Mouse (Mus musculus) left cerebral cortex, postnatal 36 days (tissue): ENCODE results near the gene Sesn1. TPM values are rescaled to one million over a fixed set of nuclear protein-coding genes. Genes with fewer than 3 reads are reported as not detected.

Experiments
- DNase-seq, 2 experiments: peaks; one replicate each; pipeline ENCODE4 v3.0.0; 2021 to 2022; ENCODE audit warnings: low spot score in 2 of 2, mixed read lengths in 1 of 2
- intact Hi-C: fragments of 180-260 bp; cut with DNase I; formaldehyde crosslinking; loops from one replicate; pipeline ENCODE4 v1.15.1; 2025
- total RNA-seq, 2 experiments: library from RNA; stranded (reverse); gene quantifications; 2 replicates each; pipeline ENCODE4 v1.2.3; 2021

Gene Sesn1
- total RNA-seq, 2 experiments from 2014 or later = 49.6 to 52.7 TPM

DNA sequence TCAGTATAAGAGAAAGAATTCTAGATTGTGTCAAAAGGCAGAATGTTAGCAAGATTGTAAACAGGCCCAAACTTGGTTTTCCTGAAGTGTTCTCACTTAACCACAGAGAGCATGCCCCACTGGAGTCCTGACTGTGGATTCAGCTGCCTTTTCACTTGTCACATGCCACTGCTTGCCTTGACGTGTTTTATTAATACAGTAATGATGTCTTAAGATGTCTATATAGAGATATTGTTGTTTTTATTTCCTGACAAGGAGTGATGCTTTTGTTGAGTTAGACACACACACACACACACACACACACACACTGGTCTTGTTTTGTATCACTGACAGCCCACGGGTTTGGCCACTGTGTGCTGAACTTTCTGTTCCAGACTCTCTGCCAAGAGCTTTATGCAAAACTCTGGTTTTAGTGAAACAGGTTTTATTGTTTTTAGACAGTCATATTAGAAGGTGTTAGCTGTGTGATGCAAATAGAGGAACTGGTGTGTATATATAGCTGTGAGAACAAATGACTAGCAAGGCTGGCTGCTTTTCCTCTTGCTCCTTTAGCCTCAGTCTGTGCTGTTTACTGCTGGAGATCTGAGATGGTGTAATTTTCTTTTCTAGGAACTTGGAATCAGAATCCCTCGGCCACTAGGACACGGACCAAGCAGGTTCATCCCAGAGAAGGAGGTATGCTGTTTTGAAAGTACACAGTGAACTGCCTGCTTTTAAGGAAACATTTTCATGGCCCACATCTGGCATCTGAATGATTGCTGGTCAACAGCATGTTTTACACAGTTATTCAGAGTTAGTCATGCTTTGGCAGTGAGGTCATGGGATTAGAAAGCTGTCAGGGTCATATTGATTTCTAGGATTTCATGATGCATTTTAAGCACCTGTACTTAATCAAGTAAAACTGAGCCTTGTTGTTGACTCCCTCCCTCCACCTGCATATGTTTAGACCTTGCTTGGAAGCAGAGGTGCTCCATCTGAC, 84.0 kb downstream of the Sesn1 start:
- DNase-seq = peak in 1 of 2 experiments; percentile 51
- intact Hi-C loops = no loop called here

DNA sequence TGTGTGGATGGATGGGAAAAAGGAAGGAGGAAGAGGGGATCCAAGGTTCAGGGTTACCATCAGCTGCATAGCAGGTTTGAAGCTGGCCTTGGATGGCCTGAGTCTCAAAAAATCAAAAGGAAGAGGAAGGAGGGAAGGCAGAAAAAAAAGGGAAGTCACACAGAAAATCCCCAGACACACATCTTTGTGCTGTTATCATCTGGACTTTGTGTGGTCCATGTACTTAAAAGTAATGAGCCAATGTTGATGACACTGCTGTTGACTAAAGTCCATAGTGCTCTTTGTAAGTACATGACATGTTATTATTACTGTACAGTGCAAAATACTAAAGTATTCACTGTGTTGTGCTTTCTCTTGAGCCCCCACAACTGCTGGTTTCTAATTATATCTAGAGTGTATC, 86.7 kb downstream of the Sesn1 start:
- intact Hi-C loops = no loop called here
- DNase-seq = no peak

DNA sequence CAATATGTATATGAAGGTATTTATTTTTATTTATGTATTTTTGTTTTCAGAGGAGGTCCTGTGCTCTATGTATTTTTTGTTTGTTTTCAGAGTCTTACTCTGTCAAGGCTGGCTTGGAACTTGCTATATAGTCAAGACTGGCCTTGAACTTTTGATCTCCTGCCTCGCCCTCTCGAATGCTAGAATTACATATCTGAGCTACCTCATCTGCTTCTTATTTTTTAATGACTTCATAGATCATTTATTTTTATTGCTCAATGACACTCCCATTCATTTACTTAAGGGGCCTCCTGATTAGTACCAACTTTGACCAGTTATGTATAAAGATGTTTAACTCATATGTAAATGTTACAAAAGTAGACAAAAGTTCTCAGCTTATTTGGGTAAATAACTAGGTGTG, 87.1 kb downstream of the Sesn1 start:
- DNase-seq = no peak
- intact Hi-C loops = no loop called here

DNA sequence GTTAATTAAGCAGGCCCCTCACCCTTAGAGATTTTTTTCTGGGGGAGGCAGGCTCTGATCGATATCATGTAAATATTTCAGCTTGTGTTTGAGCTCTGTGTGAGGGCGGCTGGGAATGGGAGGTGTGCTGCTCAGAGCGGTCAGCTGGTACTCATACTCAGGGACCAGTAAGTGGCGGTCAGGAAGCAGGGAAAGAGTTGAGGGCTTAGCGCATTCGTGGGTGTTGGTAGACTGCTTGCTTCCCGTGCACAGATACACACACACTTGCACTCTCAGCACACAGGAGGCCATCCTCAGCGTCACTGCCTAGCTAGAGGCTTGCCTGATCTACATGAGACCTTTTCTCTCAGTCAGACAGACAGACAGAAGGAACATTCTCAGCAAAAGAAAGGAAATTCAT, 91.7 kb downstream of the Sesn1 start:
- DNase-seq = no peak
- intact Hi-C loops = no loop called here

DNA sequence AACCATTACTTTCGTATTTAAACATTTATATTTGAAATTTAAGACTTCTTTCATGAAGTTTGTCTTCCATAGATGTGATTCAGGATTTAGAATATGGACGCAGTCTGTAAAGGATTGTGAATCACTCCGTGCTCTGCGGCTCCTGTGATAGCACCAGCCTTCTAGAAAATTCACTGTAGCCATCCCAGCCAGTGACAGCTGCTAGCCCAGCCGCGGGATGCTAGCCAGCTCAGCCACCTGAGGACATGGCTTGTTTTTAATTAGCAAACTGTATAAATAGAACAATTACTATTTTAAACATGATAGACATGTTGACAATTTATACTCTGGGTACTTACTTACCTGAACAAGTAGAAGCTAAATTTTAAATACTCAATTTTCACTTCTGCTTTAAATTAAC, 92.1 kb downstream of the Sesn1 start:
- intact Hi-C loops = no loop called here
- DNase-seq = no peak

DNA sequence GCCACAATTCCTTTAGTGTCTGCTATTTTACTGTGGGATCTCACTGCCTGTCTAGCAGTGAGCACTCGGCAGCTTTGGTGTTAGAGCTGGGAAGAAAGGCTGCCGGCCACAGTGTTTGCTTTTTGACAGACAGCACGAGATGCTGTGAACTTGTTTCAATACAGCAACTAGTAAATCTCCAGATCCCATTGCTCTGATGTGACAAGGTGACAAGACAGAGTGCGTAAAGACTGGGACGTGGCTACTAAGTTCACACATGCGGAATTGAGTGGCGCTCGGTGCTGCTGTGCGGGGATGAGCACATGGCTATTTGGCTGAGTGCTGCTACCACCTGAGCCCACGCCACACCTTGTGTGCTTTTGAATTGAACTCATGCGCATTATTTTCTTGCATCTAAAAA, 97.7 kb downstream of the Sesn1 start:
- intact Hi-C loops = no loop called here
- DNase-seq = no peak

DNA sequence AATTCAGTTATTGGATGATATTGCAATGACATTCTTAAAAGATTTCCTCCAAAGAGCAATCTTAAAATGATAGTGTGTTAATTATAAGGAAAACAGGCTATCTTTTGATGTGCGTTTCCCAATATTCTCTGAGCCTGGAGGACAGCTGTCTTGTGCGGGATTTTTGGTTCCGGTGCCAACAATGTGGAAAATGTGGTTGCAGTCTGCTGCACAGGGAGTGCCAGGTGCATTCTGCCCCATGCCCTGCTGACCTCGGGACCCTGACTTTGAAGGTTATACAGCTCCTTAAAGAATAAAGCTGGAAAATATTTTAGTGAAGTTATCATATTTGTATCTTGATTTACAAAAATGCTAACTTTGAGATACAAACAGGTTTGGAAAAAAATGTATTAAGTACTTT, 98.2 kb downstream of the Sesn1 start:
- intact Hi-C loops = no loop called here
- no peak for DNase-seq

DNA sequence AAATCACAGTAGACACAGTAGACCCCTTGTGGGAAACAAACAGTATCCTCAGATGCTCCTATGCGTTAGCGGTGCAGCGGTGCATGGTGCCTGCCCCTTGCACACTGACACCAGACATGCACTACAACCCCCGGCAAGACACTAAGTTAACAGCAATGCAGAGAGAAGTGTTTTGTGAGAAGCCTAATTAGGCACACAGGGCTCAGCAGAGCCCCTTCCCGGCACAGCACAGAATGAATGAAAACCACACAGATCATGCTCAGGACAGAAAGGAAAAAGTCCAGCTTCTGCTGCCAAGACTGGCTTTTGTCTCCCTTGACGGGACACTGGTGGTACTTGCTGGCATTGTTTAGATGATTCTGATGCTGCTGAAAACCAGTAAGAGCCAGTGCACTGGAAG, 99.2 kb downstream of the Sesn1 start:
- intact Hi-C loops = no loop called here
- DNase-seq = no peak

DNA sequence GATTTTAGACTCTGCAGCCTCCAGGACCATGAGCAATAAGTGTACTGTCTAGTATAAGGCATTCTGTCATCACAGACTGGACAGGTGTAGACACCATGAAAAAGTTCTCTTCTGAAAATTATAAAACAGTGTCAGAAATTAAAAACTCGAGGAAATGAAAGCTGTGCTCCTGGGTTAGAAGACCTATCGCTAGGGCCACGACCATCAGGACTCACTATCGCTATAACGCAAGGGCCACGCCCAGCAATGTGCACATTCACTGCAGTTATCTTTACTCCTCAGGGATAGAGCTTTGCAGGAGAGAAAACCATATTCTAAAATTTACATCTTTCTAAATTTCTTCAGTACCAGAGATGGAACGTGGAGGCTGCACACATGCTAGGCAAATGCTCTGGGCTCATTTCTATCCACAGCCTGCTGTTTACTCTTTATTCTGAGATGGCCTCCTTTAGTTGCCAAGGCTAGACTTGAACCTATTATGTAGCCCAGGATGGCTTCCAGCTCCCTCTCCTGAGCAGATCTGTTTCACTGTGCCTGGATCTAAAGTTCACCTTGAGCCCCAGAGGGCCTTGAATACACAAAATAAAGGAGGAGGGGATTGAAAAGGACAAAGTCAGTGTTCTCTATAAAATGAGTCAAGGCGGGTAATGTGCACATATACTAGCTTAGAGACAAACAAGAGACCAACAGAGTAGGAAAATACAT, 102.7 kb downstream of the Sesn1 start:
- intact Hi-C loops = no loop called here
- DNase-seq = no peak

DNA sequence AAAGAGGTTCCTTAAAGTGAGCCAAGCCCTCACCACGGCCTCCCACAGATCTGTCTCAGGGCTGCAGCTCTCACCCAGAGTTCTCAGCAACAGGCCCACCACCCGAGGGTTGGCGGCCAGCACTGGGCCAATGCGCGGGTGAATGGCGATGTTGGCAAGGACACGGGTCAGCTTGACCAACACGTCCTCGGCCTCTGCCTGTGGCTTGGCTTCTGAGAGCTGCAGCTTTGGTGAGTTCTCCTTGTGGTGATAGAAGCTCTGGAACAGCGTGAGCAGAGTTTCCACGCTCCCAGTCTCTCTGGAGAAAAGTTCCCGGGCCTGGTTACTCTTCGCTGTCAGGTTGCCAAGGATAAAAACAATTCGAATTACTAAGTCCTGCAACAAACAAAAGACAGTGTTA, 117.0 kb downstream of the Sesn1 start:
- intact Hi-C loops = no loop called here
- DNase-seq = no peak

DNA sequence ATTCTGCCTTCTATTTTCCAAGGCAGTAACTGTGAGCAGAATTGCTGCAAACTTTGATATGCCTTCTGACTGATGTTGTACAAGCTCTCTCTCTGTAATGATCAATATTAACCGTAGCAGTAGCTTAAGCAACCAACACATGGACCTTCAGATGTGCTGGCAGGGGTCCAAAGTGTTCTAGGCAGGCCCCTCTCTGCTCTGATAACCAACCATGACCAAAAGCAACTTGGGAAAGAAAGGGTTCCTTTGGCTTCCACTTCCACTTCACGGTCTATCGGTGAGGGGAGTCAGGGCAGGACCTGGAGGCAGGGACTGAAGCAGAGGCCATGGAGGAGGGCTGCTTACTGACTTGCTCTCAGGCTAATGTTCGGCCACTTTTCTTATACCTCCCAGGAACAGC, 121.2 kb downstream of the Sesn1 start:
- intact Hi-C loops = loop anchor here (5.0 kb wide), 2 partner anchors 44 to 51 kb away; no protein-coding TSS in a partner anchor
- no peak for DNase-seq

DNA sequence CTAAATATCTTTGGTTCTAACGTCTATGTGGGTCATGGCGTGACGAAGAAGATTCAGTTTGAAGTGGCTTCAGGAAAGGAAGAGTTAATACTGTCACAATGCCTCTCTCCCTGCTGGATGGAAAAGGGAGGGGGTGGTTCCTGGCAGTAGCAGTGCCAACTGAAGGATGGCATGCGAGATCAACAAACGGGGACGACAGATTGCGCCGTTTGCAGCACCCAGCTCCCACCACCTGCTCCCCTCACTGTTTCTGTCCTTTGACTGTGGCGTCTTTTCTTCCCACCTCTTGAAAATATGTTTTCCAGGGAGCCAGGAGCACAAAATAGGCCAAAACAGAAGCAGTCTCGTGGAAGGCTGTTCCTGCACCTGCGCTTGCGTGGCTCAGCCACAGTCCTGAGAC, 122.2 kb downstream of the Sesn1 start:
- DNase-seq = peak; percentile 81 to 87
- intact Hi-C loops = loop anchor here (1.0 to 5.0 kb wide), 3 partner anchors 45 to 111 kb away; no protein-coding TSS in a partner anchor

DNA sequence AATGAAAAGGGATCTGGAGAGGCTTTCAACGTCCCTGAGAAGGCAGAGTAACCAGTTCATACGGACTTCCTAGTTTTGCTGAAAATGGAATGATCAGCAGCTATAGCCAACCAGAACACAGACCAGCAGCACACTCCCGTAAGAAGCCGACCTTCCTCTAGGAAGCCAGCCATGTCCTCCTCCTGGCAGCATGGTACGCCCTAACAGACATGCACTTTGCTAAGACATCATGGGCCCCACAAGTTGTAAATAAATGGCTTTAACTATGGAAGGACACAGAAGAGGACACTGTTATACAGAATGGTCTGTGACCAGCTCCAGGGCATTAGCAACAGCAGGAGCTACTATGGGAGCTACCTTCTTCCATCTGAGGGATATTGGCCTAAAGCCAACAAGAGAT, 123.2 kb downstream of the Sesn1 start:
- intact Hi-C loops = loop anchor here (1.0 to 5.0 kb wide), 4 partner anchors 46 to 110 kb away; no protein-coding TSS in a partner anchor
- DNase-seq = no peak

DNA sequence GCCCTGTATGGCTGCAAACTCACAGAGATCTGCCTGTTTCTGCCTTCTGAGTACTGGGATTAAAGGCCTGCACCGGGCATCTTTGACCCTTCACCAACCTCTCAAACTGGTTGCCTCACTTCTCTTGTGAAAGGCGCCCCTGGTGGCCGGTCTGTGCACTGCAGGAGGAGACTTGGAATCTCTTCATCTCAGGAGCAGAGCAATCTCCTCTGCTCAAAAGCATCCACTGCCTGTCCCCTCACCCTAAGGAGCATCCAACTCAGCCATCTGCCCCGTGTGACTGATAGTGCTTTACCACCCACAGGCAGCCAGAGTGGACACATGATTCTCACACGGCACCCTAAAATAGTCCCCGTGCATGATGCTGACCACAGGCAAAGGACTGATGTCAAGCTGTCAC, 123.8 kb downstream of the Sesn1 start:
- DNase-seq = peak in 1 of 2 experiments; percentile 39
- intact Hi-C loops = loop anchor here (1.0 to 5.0 kb wide), 3 partner anchors 46 to 99 kb away; no protein-coding TSS in a partner anchor

DNA sequence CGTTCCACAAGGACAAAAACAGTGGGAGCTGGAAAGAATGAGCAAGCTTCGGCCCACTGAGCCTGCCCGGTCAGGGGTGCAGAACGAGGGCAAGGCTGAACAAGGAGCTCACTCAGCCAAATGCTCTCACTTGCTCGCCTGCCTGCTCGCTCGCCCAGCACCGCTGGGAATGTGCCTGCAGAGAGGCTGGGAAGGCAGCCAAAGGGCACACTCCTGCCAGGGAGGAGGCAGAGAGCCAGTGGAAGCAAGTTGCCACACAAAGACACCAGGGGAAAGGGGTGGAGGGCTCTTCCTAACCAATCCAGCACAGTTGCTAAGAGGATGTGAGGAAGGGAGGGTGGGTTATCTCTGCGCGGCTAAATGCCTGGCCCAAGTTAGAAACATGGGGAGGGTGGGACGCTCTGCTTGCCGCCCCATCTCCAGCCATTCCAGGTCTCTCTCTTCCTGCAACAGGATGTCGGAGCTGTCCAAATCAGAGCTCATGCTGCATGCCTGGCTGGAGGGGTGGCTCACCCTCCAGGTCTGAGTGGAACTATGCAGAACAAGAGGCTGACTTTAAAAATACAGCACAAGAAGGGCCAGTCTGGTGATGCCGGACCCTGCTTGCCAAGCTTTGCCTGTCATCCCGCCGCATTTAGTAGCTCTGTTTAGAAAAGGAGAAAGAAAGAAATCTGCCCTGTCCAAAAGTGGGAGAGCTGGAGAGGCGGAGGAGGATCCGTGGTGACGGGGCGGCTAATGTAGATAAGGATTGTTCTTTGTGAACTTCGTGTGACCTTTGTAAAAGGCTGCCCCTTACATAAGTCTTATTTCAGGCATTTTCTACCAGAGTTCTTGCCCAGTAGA, 125.1 kb downstream of the Sesn1 start:
- DNase-seq = peak; percentile 79 to 84
- intact Hi-C loops = loop anchor here (5.0 kb wide), 3 partner anchors 47 to 113 kb away; no protein-coding TSS in a partner anchor

DNA sequence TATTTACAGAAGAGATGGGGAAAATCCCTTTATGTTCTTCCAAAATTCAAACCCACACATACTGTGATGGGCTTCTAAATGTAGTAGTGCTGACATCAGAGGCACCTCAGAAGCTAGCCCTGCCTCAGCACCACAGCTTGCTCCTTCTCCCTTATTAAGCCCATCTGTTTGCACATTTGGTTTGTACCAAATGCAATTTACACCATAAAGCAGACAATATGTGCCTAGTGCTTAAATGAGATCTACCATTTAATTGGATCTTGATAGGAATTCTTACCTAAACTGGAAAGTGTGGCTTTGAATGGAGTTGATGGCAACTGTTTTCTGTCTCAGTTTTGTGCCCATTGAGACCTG, 125.7 kb downstream of the Sesn1 start:
- peak; percentile 36 to 39 for DNase-seq

DNA sequence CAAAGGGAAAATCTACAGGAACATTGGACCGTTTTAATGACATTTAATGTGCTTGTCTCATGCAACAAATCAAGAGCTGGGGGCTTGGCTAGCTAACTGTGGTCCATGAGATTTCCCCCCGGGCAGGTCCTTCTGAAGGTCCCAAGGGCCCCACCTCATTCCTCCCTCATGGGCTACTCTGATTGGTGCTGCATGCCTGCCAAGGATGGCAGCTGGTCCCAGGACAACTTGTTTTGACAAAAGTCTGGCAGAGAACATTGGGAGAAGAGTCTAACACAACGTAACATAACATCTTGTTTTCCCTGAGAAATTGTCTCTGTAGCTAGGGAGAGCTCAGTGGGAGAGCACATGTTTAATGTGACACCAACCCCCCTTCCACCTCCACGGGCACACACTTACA, 126.4 kb downstream of the Sesn1 start:
- intact Hi-C loops = loop anchor here (5.0 kb wide), 1 partner anchor 114 kb away; no protein-coding TSS in a partner anchor
- no peak for DNase-seq

More for the DNA sequence above, 125.7 kb downstream of the Sesn1 start:
- intact Hi-C loops = loop anchor here (5.0 kb wide), 1 partner anchor 113 kb away; no protein-coding TSS in a partner anchor

DNA sequence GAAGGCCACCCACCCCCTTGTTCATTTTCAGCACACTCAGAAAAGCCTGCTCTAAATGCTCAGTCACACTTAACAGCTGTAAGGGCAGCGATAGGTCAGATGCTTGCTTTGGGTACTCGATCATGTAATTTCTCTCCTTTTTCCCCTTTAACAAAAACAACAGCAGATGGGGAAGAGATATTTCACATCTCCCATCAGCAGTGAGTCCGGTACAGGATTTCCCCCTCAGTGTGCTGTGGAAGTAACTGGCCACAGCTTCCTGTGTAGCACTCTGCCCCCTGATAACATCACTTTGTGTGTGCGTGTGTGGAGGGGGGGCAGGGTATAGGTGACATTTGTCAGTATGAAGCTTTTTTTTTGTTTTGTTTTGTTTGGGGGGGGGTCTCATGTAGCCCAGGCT, 127.4 kb downstream of the Sesn1 start:
- DNase-seq = no peak
- intact Hi-C loops = loop anchor here (5.0 kb wide), 1 partner anchor 115 kb away; no protein-coding TSS in a partner anchor

DNA sequence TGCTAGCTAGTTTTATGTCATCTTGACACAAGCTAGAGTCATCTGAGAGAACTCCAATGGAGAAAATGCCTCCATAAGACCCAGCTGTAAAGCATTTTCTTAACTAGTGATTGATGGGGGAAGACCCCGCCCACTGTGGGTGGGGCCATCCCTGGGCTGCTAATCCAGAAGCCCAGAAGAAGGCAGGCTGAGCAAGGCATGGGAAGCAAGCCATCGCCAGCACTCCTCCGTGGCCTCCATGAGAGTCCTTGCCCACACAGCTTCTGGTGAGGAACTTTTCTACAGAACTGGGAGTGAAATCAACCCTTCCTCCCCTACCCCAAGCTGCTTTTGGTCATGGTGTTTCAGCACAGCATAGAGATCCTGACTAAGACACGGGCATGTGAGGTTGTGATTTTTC, 129.4 kb downstream of the Sesn1 start:
- intact Hi-C loops = loop anchor here (5.0 kb wide), 1 partner anchor 117 kb away; no protein-coding TSS in a partner anchor

More for the DNA sequence above, 129.4 kb downstream of the Sesn1 start:
- peak; percentile 22 to 46 for DNase-seq
